Mouse (Mus musculus) liver, embryonic 16.5 days (tissue): ENCODE results near the gene Pa2g4. TPM values are rescaled to one million over a fixed set of nuclear protein-coding genes. Genes with fewer than 3 reads are reported as not detected.
A peak's percentile ranks its signal among the peaks of the same experiment; 100 is the strongest.

Experiments used
- ATAC-seq: fragments of 200-750 bp; cut with Nextera tagmentation; 2 replicates; pipeline ENCODE4 v1.8.0; 2017; ENCODE audit warnings: low read depth, mild to moderate bottlenecking, moderate number of reproducible peaks, moderate library complexity
- H3K27ac ChIP-seq: fragments of 300-500 bp; sonication (generic); 2 replicates; pipeline ENCODE4 v1.5.1; 2014; ENCODE audit warnings: mild to moderate bottlenecking, low read length
- H3K27me3 ChIP-seq: fragments of 300-500 bp; sonication (generic); 2 replicates; pipeline ENCODE4 v1.6.1; 2014; ENCODE audit warnings: low read depth, low read length, mixed read lengths; ENCODE audit not compliant: control insufficient read depth, insufficient read depth
- H3K36me3 ChIP-seq: fragments of 300-500 bp; sonication (generic); 2 replicates; pipeline ENCODE4 v1.6.1; 2014; ENCODE audit warnings: mild to moderate bottlenecking; ENCODE audit not compliant: control insufficient read depth, insufficient read depth
- H3K4me1 ChIP-seq: fragments of 300-500 bp; sonication (generic); 2 replicates; pipeline ENCODE4 v1.6.1; 2014; ENCODE audit warnings: low read depth, low read length, mixed read lengths; ENCODE audit not compliant: control insufficient read depth
- H3K4me2 ChIP-seq: fragments of 300-500 bp; sonication (generic); 2 replicates; pipeline ENCODE4 v1.6.1; 2014; ENCODE audit warnings: low read depth, low read length, mixed read lengths
- H3K4me3 ChIP-seq: fragments of 300-500 bp; sonication (generic); 2 replicates; pipeline ENCODE4 v1.5.1; 2014; ENCODE audit warnings: low read depth, mild to moderate bottlenecking, low read length
- H3K9ac ChIP-seq: fragments of 300-500 bp; sonication (generic); 2 replicates; pipeline ENCODE4 v1.6.1; 2014; ENCODE audit warnings: low read depth, low read length
- H3K9me3 ChIP-seq: fragments of 300-500 bp; sonication (generic); replicated peaks from 2 replicates; pipeline ENCODE4 v1.6.1; 2016; ENCODE audit warnings: low read length; ENCODE audit not compliant: control insufficient read depth
- WGBS: fragments of 180-500 bp; shearing (Covaris S2); extraction: QIAGEN DNeasy Blood & Tissue Kit; methylation state at CpG from one replicate; pipeline ENCODE4 v1.1.7; 2014; ENCODE audit not compliant: insufficient replicate concordance; 5-methylcytosine and 5-hydroxymethylcytosine counted together
- polyA plus RNA-seq: library from polyadenylated mRNA; unstranded; fragments of >200 nt; fragmentation: Nextera tagmentation; extraction: Ambion mirVana; gene quantifications from 2 replicates; pipeline ENCODE4 v1.2.1, GENCODE M21; 2015

Pa2g4 gene
- polyA plus RNA-seq, 1 experiment from 2014 or later, result 96.2 TPM

DNA sequence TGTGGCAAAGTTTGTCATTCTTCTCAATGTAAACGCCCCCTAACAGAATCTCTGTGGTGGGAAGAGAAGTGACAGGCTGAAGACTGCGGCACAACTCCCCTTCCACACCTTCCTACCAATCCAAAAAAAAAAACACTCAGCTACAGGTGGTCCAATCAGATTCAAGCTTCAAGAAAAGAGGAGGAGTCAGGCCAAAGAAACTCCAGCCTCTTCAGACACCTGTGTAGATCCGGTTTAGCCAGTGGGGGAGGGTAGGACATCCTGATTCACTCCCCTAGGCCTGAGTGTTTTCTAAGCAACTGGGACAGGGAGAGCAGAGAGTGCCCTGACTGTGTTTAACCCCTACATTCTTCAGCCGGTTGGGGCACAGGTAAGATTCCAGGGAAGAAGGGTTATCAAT is 18.6 kb upstream of the Pa2g4 start:
- no peak overlapping the region for H3K27ac ChIP-seq
- no peak for ATAC-seq
- 16% methylated on average over 4 of the region's 4 CpGs for WGBS
- no peak overlapping the region for H3K4me3 ChIP-seq
- peaks cover 47% of the 10 kb centered on the region for H3K27me3 ChIP-seq
- H3K9ac ChIP-seq, result no peak overlapping the region
- H3K36me3 ChIP-seq, result no peaks in the 10 kb centered on the region
- no peak overlapping the region for H3K4me2 ChIP-seq
- peaks cover 7% of the 10 kb centered on the region for H3K4me1 ChIP-seq
- H3K9me3 ChIP-seq, result no peaks in the 10 kb centered on the region

DNA sequence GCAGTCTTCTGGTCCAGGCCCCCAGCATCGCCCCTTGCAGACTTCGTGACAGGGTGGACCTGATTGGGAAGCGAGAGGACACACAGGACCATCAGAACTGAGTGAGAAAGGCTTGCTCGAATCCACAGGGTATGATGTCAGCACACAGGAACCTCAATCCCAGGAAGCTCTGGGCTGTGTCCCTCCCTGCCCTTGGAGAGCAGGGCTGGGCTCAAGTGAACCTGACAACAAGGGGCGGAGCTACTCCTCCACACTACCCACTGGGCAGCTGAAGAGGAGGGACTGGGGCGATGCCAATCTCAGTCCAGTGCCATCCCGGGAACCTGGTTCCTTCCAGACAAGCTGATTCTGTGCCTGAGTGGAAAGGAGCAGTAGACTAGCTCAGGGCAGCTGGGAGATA is 17.9 kb upstream of the Pa2g4 start:
- no peak overlapping the region for H3K4me3 ChIP-seq
- H3K9ac ChIP-seq, result no peak overlapping the region
- H3K9me3 ChIP-seq, result no peaks in the 10 kb centered on the region
- no peaks in the 10 kb centered on the region for H3K36me3 ChIP-seq
- H3K4me2 ChIP-seq, result no peak overlapping the region
- no peak overlapping the region for H3K27ac ChIP-seq
- peaks cover 40% of the 10 kb centered on the region for H3K27me3 ChIP-seq
- H3K4me1 ChIP-seq, result peaks cover 5% of the 10 kb centered on the region
- ATAC-seq, result no peak
- 31% methylated on average over 7 of the region's 7 CpGs for WGBS

GRCm38 (mm10) chr10:128579731-128580130 is 13.9 kb upstream of the Pa2g4 start:
- H3K4me1 ChIP-seq, result no peaks in the 10 kb centered on the region
- H3K27ac ChIP-seq, result no peak overlapping the region
- no peaks in the 10 kb centered on the region; the same call in 1 of the 2 replicates for H3K36me3 ChIP-seq
- ATAC-seq, result no peak
- peaks cover 8% of the 10 kb centered on the region for H3K27me3 ChIP-seq
- WGBS, result 83% methylated on average over 4 of the region's 4 CpGs
- no peak overlapping the region for H3K4me3 ChIP-seq
- no peaks in the 10 kb centered on the region for H3K9me3 ChIP-seq
- H3K9ac ChIP-seq, result no peak overlapping the region
- H3K4me2 ChIP-seq, result no peak overlapping the region

GRCm38 (mm10) chr10:128579298-128579697 is 13.5 kb upstream of the Pa2g4 start:
- Histone ChIP-seq H3K36me3 (no peaks in the 10 kb centered on the region; the same call in 1 of the 2 replicates), H3K4me1 (no peaks in the 10 kb centered on the region), H3K9ac (no peak overlapping the region), H3K27me3 (peaks cover 7% of the 10 kb centered on the region), H3K27ac (no peak overlapping the region), H3K4me2 (no peak overlapping the region), H3K9me3 (no peaks in the 10 kb centered on the region), H3K4me3 (no peak overlapping the region)
- no peak for ATAC-seq
- WGBS, result 71% methylated on average over 3 of the region's 3 CpGs

- no peak overlapping the region for H3K9ac ChIP-seq
- no peaks in the 10 kb centered on the region for H3K9me3 ChIP-seq
- H3K4me1 ChIP-seq, result no peaks in the 10 kb centered on the region
- no peak for ATAC-seq
- no peak overlapping the region for H3K27ac ChIP-seq
- H3K36me3 ChIP-seq, result no peaks in the 10 kb centered on the region; the same call in 1 of the 2 replicates
- H3K27me3 ChIP-seq, result peaks cover 4% of the 10 kb centered on the region
- WGBS, result 60% methylated on average over 11 of the region's 11 CpGs
- H3K4me3 ChIP-seq, result no peak overlapping the region
- no peak overlapping the region for H3K4me2 ChIP-seq
Measured at GRCm38 (mm10) chr10:128578330-128578729, 12.5 kb upstream of the Pa2g4 start.

GRCm38 (mm10) chr10:128575063-128575462 is 9.3 kb upstream of the Pa2g4 start:
- Histone ChIP-seq H3K4me2 (no peak overlapping the region), H3K4me1 (no peaks in the 10 kb centered on the region), H3K9ac (no peak overlapping the region), H3K27me3 (peaks cover 3% of the 10 kb centered on the region; the same call in 1 of the 2 replicates), H3K4me3 (no peak overlapping the region), H3K9me3 (no peaks in the 10 kb centered on the region), H3K36me3 (no peaks in the 10 kb centered on the region; the same call in 1 of the 2 replicates), H3K27ac (no peak overlapping the region)
- 72% methylated on average over 2 of the region's 2 CpGs for WGBS
- ATAC-seq, result no peak

- under 1% methylated on average over 45 of the region's 46 CpGs for WGBS
- ATAC-seq, result 0 out of 2 replicates have a peak, but pooled peaks have one; percentile 6
- Histone ChIP-seq H3K27ac (peak overlapping the region; percentile 99), H3K4me3 (peak overlapping the region; percentile 94), H3K9me3 (no peaks in the 10 kb centered on the region), H3K9ac (peak overlapping the region; percentile 97), H3K4me2 (peak overlapping the region; percentile 95), H3K27me3 (no peaks in the 10 kb centered on the region), H3K36me3 (peaks cover 21% of the 10 kb centered on the region), H3K4me1 (peaks cover 19% of the 10 kb centered on the region)
Measured at GRCm38 (mm10) chr10:128565206-128565787, 490 bp downstream of the Pa2g4 start.

- Histone ChIP-seq H3K9ac (no peak overlapping the region), H3K9me3 (no peaks in the 10 kb centered on the region), H3K36me3 (peaks cover 37% of the 10 kb centered on the region), H3K4me1 (peaks cover 19% of the 10 kb centered on the region), H3K4me3 (peak overlapping the region; percentile 5; the same call in 1 of the 2 replicates), H3K27me3 (no peaks in the 10 kb centered on the region), H3K27ac (no peak overlapping the region), H3K4me2 (peak overlapping the region; percentile 95; the same call in 1 of the 2 replicates)
- ATAC-seq, result no peak
- 64% methylated on average over 6 of the region's 6 CpGs for WGBS
Measured at GRCm38 (mm10) chr10:128563544-128563943, 2.2 kb downstream of the Pa2g4 start.

GRCm38 (mm10) chr10:128556963-128557362 is 8.8 kb downstream of the Pa2g4 start:
- no peak for ATAC-seq
- 82% methylated on average over 6 of the region's 6 CpGs for WGBS
- Histone ChIP-seq H3K4me3 (no peak overlapping the region), H3K4me1 (no peaks in the 10 kb centered on the region), H3K4me2 (no peak overlapping the region), H3K27ac (no peak overlapping the region), H3K9me3 (no peaks in the 10 kb centered on the region), H3K27me3 (no peaks in the 10 kb centered on the region), H3K36me3 (peaks cover 40% of the 10 kb centered on the region), H3K9ac (no peak overlapping the region)
